Mouse (Mus musculus): ENCODE data around the gene Zmpste24.

GRCm38 (mm10) chr4:121065336-121065735 lies 32.7 kb downstream of the Zmpste24 start:
- TF ChIP-seq CTCF (IDR thresholded peaks at IDR 0.05; ENCODE audit: extremely low read depth, insufficient read length, insufficient replicate concordance, low read depth, low read length) (no peak), POLR2A (IDR thresholded peaks at IDR 0.05; ENCODE audit: low read depth, low read length) (no peak)

All from small intestine, adult 2 months (tissue).